Mouse (Mus musculus) lung, postnatal 0 days (tissue): ENCODE results near the gene Kcnn1.

Source experiments
- CTCF ChIP-seq: IDR thresholded peaks from 2 replicates; pipeline ENCODE4 v1.5.1; 2016; ENCODE audit warnings: antibody characterized with exemption, mild to moderate bottlenecking
- EP300 ChIP-seq: IDR thresholded peaks from 2 replicates; pipeline ENCODE4 v1.6.1; 2016; ENCODE audit warnings: antibody characterized with exemption, mild to moderate bottlenecking, control low read depth

GRCm38 (mm10) chr8:70863956-70864711, 1.1 kb upstream of the Kcnn1 start:
- TF ChIP-seq CTCF (no peak), EP300 (no peak)
